Mouse (Mus musculus): ENCODE measurements around the gene Krt82. TPM values are rescaled to one million over a fixed set of nuclear protein-coding genes. Genes with fewer than 3 reads are reported as not detected.

The Krt82 gene
- polyA plus RNA-seq, 1 experiment from 2014 or later: not detected

DNA sequence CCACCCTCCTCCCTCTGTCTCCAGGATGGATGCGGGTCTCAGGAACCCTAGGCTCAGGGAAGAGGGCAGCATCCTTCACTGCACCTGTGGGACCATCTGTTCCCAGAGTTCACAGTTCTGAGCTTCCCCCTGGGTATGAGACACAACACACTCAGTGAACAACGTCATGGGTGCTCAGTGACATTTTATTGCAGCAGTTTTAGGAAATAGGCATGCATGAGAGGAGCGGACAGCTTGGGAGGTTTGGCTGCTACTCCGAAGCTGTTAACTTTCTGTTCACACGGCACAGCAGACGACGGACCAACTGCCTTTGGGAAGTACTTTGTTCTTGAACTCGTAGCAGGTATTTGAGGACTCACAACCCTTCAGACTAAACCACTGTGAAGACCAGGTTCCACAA lies 1.7 kb upstream of the Krt82 start:
- no peaks in the 10 kb centered on the region; the same call in 1 of the 2 replicates for H3K27me3 ChIP-seq (replicated peaks; ENCODE audit: control insufficient read depth, insufficient read depth, low read length)
- no peak for ATAC-seq
- H3K9ac ChIP-seq (ENCODE audit: low read depth, low read length): no peak overlapping the region
- H3K27ac ChIP-seq (ENCODE audit: low read depth, low read length): no peak overlapping the region
- H3K4me1 ChIP-seq (replicated peaks; ENCODE audit: control insufficient read depth, insufficient read depth, low read length): no peaks in the 10 kb centered on the region
- H3K9me3 ChIP-seq (ENCODE audit: control insufficient read depth): no peaks in the 10 kb centered on the region
- WGBS: 72% methylated on average over 8 of the region's 8 CpGs
- no peak overlapping the region for H3K4me3 ChIP-seq (ENCODE audit: low read depth, low read length)
- no peak overlapping the region for H3K4me2 ChIP-seq (replicated peaks; ENCODE audit: low read depth)
- H3K36me3 ChIP-seq (ENCODE audit: control insufficient read depth, insufficient read depth): no peaks in the 10 kb centered on the region
- no peak for TF ChIP-seq CTCF (IDR thresholded peaks at IDR 0.05; ENCODE audit: low read depth)

DNA sequence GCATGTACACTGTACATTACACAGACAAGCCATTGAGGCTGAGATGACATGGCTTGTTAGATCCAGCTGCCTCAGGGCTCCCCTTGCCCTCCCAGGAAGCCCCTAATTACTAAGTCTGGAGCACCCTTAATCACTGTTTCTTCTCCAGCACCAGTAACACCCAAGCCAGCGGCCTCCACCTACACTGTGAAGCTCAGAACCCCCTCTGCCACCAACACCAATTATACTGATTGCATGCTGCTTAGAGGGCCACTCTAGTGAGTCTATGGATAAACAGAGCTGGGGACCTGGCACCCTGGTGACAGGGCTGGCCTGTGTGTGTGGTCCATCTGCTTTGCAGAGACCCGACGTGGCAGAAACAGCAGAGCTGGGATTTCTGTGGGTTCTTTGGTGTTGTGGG lies 6.0 kb downstream of the Krt82 start:
- Histone ChIP-seq H3K9me3 (ENCODE audit: control insufficient read depth) (no peaks in the 10 kb centered on the region), H3K4me3 (ENCODE audit: low read depth, low read length) (no peak overlapping the region), H3K27ac (ENCODE audit: low read depth, low read length) (no peak overlapping the region), H3K27me3 (replicated peaks; ENCODE audit: control insufficient read depth, insufficient read depth, low read length) (no peaks in the 10 kb centered on the region), H3K4me1 (replicated peaks; ENCODE audit: control insufficient read depth, insufficient read depth, low read length) (no peaks in the 10 kb centered on the region), H3K36me3 (ENCODE audit: control insufficient read depth, insufficient read depth) (no peaks in the 10 kb centered on the region), H3K4me2 (replicated peaks; ENCODE audit: low read depth) (no peak overlapping the region), H3K9ac (ENCODE audit: low read depth, low read length) (no peak overlapping the region)
- WGBS: 69% methylated on average over 3 of the region's 3 CpGs
- no peak for ATAC-seq
- no peak for TF ChIP-seq CTCF (IDR thresholded peaks at IDR 0.05; ENCODE audit: low read depth)

DNA sequence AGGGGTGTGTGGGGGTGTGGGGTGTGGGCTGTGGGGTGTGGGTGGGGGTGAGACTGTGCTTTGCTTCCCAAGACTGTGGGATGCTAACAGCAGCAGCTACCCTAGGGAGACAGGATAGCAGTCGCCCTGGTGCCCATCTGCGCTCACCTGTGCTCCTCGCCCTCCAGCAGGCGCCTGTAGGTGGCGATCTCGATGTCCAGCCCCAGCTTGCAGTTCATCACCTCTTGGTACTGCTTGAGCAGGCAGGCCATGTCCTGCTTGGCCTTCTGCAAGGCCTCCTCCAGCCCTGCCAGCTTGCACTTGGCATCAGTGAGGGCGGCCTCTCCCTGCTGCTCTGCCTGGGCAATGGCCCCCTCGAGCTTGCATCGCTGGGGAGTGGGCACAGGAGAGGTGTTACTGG lies 7.9 kb downstream of the Krt82 start:
- no peaks in the 10 kb centered on the region for H3K4me1 ChIP-seq (replicated peaks; ENCODE audit: control insufficient read depth, insufficient read depth, low read length)
- H3K36me3 ChIP-seq (ENCODE audit: control insufficient read depth, insufficient read depth): no peaks in the 10 kb centered on the region
- H3K9me3 ChIP-seq (ENCODE audit: control insufficient read depth): no peaks in the 10 kb centered on the region
- no peak overlapping the region for H3K9ac ChIP-seq (ENCODE audit: low read depth, low read length)
- no peaks in the 10 kb centered on the region for H3K27me3 ChIP-seq (replicated peaks; ENCODE audit: control insufficient read depth, insufficient read depth, low read length)
- no peak overlapping the region for H3K27ac ChIP-seq (ENCODE audit: low read depth, low read length)
- H3K4me3 ChIP-seq (ENCODE audit: low read depth, low read length): no peak overlapping the region
- H3K4me2 ChIP-seq (replicated peaks; ENCODE audit: low read depth): no peak overlapping the region
- ATAC-seq: no peak
- 58% methylated on average over 9 of the region's 9 CpGs for WGBS
- TF ChIP-seq CTCF (IDR thresholded peaks at IDR 0.05; ENCODE audit: low read depth): peak; percentile 43

DNA sequence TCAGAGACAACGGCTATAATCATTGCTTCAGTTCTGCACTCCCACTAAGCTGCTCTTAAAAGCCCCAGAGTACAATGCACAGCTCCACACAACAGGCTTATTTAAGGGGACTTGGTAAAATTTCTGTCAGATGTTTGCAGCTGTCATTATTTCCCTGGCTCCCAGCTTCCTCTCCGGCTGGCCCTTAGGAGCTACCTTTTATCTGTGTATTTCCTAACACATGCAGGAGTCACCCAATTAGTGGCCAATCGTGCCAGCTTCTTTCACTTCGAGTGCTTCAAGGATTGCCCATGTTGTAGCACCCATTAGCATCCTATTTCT lies 11.9 kb downstream of the Krt82 start:
- H3K4me1 ChIP-seq (replicated peaks; ENCODE audit: control insufficient read depth, insufficient read depth, low read length): no peaks in the 10 kb centered on the region
- ATAC-seq: no peak
- H3K9me3 ChIP-seq (ENCODE audit: control insufficient read depth): no peaks in the 10 kb centered on the region
- H3K9ac ChIP-seq (ENCODE audit: low read depth, low read length): no peak overlapping the region
- no peak for TF ChIP-seq CTCF (IDR thresholded peaks at IDR 0.05; ENCODE audit: low read depth)
- no peak overlapping the region for H3K4me3 ChIP-seq (ENCODE audit: low read depth, low read length)
- no peaks in the 10 kb centered on the region for H3K36me3 ChIP-seq (ENCODE audit: control insufficient read depth, insufficient read depth)
- no peaks in the 10 kb centered on the region for H3K27me3 ChIP-seq (replicated peaks; ENCODE audit: control insufficient read depth, insufficient read depth, low read length)
- no peak overlapping the region for H3K27ac ChIP-seq (ENCODE audit: low read depth, low read length)
- no peak overlapping the region for H3K4me2 ChIP-seq (replicated peaks; ENCODE audit: low read depth)
- WGBS: 55% methylated on average over 4 of the region's 4 CpGs

DNA sequence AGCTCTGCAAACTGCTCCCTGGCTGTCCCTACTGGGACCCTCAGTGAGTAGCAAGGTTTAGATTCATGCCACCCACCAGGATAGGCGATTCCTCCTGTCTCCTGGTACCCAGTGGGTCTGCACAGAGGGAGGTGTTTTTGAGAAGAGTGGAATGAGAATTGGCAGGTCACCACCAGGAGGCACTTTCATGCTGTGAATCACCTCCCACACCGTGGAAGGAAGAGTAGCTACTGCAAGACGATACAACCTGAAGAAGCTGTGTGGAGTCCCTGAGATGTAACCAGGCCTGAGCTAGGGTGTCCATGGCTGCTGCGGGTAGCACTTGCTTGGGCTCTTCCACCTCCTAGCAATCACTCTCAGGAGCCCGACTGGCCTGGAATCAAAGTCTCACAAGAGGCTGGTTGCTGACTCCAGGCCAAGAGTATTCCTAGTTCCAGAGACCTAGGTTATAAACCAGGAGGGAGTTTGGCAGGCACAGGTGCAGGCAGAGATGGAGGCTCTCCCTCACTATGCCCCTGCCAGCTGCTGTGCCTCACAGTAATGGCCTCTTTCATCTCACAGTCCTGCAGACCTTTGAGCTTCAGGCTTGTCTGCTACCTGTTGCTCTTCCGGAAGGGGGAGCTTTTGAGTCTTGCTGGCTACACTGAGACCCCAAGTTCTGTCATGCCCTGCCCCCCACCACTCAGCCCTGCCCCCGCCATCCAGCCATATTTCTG lies 12.4 kb downstream of the Krt82 start:
- WGBS: 34% methylated on average over 7 of the region's 7 CpGs
- no peaks in the 10 kb centered on the region for H3K4me1 ChIP-seq (replicated peaks; ENCODE audit: control insufficient read depth, insufficient read depth, low read length)
- H3K4me2 ChIP-seq (replicated peaks; ENCODE audit: low read depth): no peak overlapping the region
- TF ChIP-seq CTCF (IDR thresholded peaks at IDR 0.05; ENCODE audit: low read depth): peak; percentile 53
- no peaks in the 10 kb centered on the region for H3K36me3 ChIP-seq (ENCODE audit: control insufficient read depth, insufficient read depth)
- no peaks in the 10 kb centered on the region for H3K9me3 ChIP-seq (ENCODE audit: control insufficient read depth)
- H3K4me3 ChIP-seq (ENCODE audit: low read depth, low read length): no peak overlapping the region
- no peak overlapping the region for H3K9ac ChIP-seq (ENCODE audit: low read depth, low read length)
- peak; percentile 55 for ATAC-seq
- no peak overlapping the region for H3K27ac ChIP-seq (ENCODE audit: low read depth, low read length)
- H3K27me3 ChIP-seq (replicated peaks; ENCODE audit: control insufficient read depth, insufficient read depth, low read length): no peaks in the 10 kb centered on the region

DNA sequence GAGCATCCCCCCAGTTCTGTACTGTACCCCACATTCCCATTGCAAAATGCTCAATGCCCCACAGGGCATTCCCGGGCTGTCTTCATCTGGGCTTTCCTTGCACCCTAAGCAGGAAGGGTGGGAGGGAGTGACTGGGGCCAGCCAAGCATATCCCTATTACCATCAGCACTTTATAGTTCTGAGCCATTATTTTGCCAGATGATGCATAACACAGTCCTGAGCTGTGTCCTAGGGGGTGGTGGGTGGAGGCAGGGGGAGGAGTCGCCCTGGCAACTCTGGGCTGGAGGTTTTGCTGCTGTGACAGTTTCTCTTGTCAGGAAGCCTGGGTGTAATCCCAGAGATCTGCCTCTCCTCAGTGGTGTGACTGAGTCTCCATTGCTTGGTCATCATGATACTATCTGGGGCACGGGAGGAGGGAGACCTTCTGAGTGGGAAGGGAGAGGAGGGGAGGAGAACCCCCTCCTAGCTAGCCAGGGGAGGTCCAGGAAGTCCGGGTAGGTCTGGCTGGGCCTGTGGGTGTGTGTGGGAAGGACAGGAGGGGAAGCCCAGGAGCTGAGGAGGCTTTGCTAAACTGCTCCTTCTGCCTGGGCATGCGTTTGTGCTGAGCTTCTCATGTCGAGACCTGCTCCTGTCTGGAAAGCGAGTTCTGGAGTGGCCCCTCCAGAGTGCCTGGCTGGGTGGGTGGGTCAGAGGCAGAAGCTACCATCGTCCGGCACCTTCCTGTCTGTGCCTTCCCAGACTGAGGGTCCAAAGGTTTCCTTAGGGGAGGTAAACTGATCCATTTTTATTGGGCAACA lies 14.2 kb downstream of the Krt82 start:
- H3K27ac ChIP-seq (ENCODE audit: low read depth, low read length): no peak overlapping the region
- 52% methylated on average over 9 of the region's 9 CpGs for WGBS
- H3K9me3 ChIP-seq (ENCODE audit: control insufficient read depth): no peaks in the 10 kb centered on the region
- no peak for ATAC-seq
- H3K36me3 ChIP-seq (ENCODE audit: control insufficient read depth, insufficient read depth): no peaks in the 10 kb centered on the region
- no peak overlapping the region for H3K9ac ChIP-seq (ENCODE audit: low read depth, low read length)
- H3K4me2 ChIP-seq (replicated peaks; ENCODE audit: low read depth): no peak overlapping the region
- no peak overlapping the region for H3K4me3 ChIP-seq (ENCODE audit: low read depth, low read length)
- no peaks in the 10 kb centered on the region for H3K27me3 ChIP-seq (replicated peaks; ENCODE audit: control insufficient read depth, insufficient read depth, low read length)
- no peaks in the 10 kb centered on the region for H3K4me1 ChIP-seq (replicated peaks; ENCODE audit: control insufficient read depth, insufficient read depth, low read length)
- no peak for TF ChIP-seq CTCF (IDR thresholded peaks at IDR 0.05; ENCODE audit: low read depth)
